Mouse (Mus musculus): ENCODE measurements around the gene Fam228b. TPM values are rescaled to one million over a fixed set of nuclear protein-coding genes. Genes with fewer than 3 reads are reported as not detected.
"Not testable (repeated sequence)": the region's sequence is repeated elsewhere in the genome, so short reads cannot be mapped to it uniquely, and the experiment has no call there.

Gene Fam228b
- polyA plus RNA-seq, 1 experiment: not detected

GRCm38 (mm10) chr12:4757060-4757459 is 12.0 kb downstream of the Fam228b start:
- TF ChIP-seq CTCF (IDR thresholded peaks at IDR 0.05; ENCODE audit: insufficient read depth, low read depth, low read length) (no peak), POLR2A (IDR thresholded peaks at IDR 0.05; ENCODE audit: insufficient read depth, low read depth, low read length) (no peak)
- no peak overlapping the region for H3K4me3 ChIP-seq (ENCODE audit: insufficient read depth, low read depth, low read length)
- H3K4me1 ChIP-seq (ENCODE audit: control insufficient read depth, insufficient read depth, low read length): no peaks in the 10 kb centered on the region
- H3K27ac ChIP-seq (ENCODE audit: insufficient read depth, low read depth, low read length): no peak overlapping the region
- WGBS: 83% methylated on average over 1 of the region's 1 CpGs

GRCm38 (mm10) chr12:4754451-4754850 is 14.6 kb downstream of the Fam228b start:
- not testable (repeated sequence) for H3K4me1 ChIP-seq (ENCODE audit: control insufficient read depth, insufficient read depth, low read length); H3K27ac ChIP-seq (ENCODE audit: insufficient read depth, low read depth, low read length); H3K4me3 ChIP-seq (ENCODE audit: insufficient read depth, low read depth, low read length)
- 94% methylated on average over 4 of the region's 4 CpGs for WGBS

GRCm38 (mm10) chr12:4744486-4744885 is 24.6 kb downstream of the Fam228b start:
- TF ChIP-seq POLR2A (IDR thresholded peaks at IDR 0.05; ENCODE audit: insufficient read depth, low read depth, low read length) (no peak), CTCF (IDR thresholded peaks at IDR 0.05; ENCODE audit: insufficient read depth, low read depth, low read length) (no peak)
- 81% methylated on average over 10 of the region's 10 CpGs for WGBS
- Histone ChIP-seq H3K4me3 (ENCODE audit: insufficient read depth, low read depth, low read length) (no peak overlapping the region), H3K27ac (ENCODE audit: insufficient read depth, low read depth, low read length) (no peak overlapping the region), H3K4me1 (ENCODE audit: control insufficient read depth, insufficient read depth, low read length) (no peaks in the 10 kb centered on the region)

GRCm38 (mm10) chr12:4742183-4742582 is 26.9 kb downstream of the Fam228b start:
- Histone ChIP-seq H3K4me1 (ENCODE audit: control insufficient read depth, insufficient read depth, low read length) (no peaks in the 10 kb centered on the region), H3K27ac (ENCODE audit: insufficient read depth, low read depth, low read length) (no peak overlapping the region), H3K4me3 (ENCODE audit: insufficient read depth, low read depth, low read length) (no peak overlapping the region)
- TF ChIP-seq POLR2A (IDR thresholded peaks at IDR 0.05; ENCODE audit: insufficient read depth, low read depth, low read length) (no peak), CTCF (IDR thresholded peaks at IDR 0.05; ENCODE audit: insufficient read depth, low read depth, low read length) (no peak)
- WGBS: 92% methylated on average over 3 of the region's 3 CpGs

GRCm38 (mm10) chr12:4740823-4741222 is 28.2 kb downstream of the Fam228b start:
- Histone ChIP-seq H3K27ac (ENCODE audit: insufficient read depth, low read depth, low read length) (no peak overlapping the region), H3K4me1 (ENCODE audit: control insufficient read depth, insufficient read depth, low read length) (no peaks in the 10 kb centered on the region), H3K4me3 (ENCODE audit: insufficient read depth, low read depth, low read length) (no peak overlapping the region)
- WGBS: 56% methylated on average over 7 of the region's 7 CpGs
- no peak for TF ChIP-seq CTCF (IDR thresholded peaks at IDR 0.05; ENCODE audit: insufficient read depth, low read depth, low read length)
- no peak for TF ChIP-seq POLR2A (IDR thresholded peaks at IDR 0.05; ENCODE audit: insufficient read depth, low read depth, low read length)

GRCm38 (mm10) chr12:4738031-4738576 is 31.0 kb downstream of the Fam228b start, which contains the start of gene Fam228a:
Gene Fam228a (minus strand): TSS chr12:4738430.
- H3K4me1 ChIP-seq (ENCODE audit: control insufficient read depth, insufficient read depth, low read length): no peaks in the 10 kb centered on the region
- no peak within 1 kb of the TSS for H3K4me3 ChIP-seq (ENCODE audit: insufficient read depth, low read depth, low read length)
- H3K27ac ChIP-seq (ENCODE audit: insufficient read depth, low read depth, low read length): no peak within 1 kb of the TSS
- no peak for TF ChIP-seq POLR2A (IDR thresholded peaks at IDR 0.05; ENCODE audit: insufficient read depth, low read depth, low read length)
- no peak for TF ChIP-seq CTCF (IDR thresholded peaks at IDR 0.05; ENCODE audit: insufficient read depth, low read depth, low read length)
- 91% methylated on average over 18 of the region's 18 CpGs for WGBS

DNA sequence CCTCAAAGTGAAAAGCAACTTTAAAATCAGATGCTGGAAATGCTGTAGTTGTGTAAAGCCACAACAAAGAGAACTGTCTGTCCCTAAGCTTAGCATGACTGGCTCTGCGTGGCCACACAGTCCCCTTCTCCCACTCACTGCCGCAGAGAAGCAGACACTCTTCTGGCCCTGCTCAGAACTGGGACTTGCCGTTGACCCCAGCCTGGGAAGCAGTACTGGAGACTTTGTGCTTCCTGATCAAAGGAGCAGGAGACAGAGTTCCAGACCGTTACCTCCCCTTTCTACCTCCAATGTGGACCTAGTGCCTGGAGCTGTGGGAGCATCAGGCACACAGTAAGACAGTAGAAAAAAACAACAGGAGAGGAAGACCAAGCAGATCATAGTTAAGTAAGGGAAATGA is 36.7 kb downstream of the Fam228b start:
- Histone ChIP-seq H3K4me1 (ENCODE audit: control insufficient read depth, insufficient read depth, low read length) (no peaks in the 10 kb centered on the region), H3K4me3 (ENCODE audit: insufficient read depth, low read depth, low read length) (no peak overlapping the region), H3K27ac (ENCODE audit: insufficient read depth, low read depth, low read length) (no peak overlapping the region)
- TF ChIP-seq CTCF (IDR thresholded peaks at IDR 0.05; ENCODE audit: insufficient read depth, low read depth, low read length) (no peak), POLR2A (IDR thresholded peaks at IDR 0.05; ENCODE audit: insufficient read depth, low read depth, low read length) (no peak)
- 81% methylated on average over 4 of the region's 4 CpGs for WGBS

DNA sequence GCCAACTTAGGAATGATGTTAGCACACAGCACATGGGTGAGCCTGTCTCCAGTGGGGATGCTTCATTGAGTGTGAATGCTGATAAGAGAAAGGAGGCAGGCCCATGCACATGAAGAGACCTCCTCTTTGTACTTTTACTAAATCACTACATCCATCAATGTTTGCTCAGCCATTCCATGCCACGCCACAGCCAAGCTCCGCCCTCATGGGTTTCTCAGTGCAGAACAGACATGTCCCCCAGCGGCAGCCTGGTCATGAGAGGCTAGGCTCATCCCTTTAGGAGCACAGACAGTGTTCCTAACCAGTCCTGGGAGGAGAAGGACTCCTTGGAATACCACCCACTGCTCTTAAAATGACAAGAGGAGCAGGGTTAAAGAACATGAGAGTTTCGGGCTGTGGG is 37.4 kb downstream of the Fam228b start:
- TF ChIP-seq POLR2A (IDR thresholded peaks at IDR 0.05; ENCODE audit: insufficient read depth, low read depth, low read length): no peak
- TF ChIP-seq CTCF (IDR thresholded peaks at IDR 0.05; ENCODE audit: insufficient read depth, low read depth, low read length): no peak
- Histone ChIP-seq H3K27ac (ENCODE audit: insufficient read depth, low read depth, low read length) (no peak overlapping the region), H3K4me1 (ENCODE audit: control insufficient read depth, insufficient read depth, low read length) (no peaks in the 10 kb centered on the region), H3K4me3 (ENCODE audit: insufficient read depth, low read depth, low read length) (no peak overlapping the region)
- 82% methylated on average over 4 of the region's 4 CpGs for WGBS

DNA sequence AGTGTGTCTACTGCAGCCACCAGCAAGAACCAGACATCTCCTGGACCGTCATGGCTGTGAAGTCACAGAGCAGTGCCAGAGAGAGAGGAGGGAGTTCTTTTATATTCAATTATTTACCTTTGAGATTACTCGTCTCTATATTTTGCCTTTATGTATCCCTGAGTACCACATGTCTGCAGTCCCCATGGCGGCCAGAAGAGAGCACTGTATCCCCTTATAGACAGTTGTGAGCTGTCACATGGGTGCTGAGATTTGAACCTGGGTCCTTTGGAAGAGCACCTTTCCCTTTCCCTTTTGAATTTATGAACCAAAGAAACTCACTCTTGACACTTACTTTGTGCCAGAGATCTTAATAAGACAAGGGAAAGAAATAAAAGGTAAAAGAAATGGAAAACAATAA is 39.9 kb downstream of the Fam228b start:
- H3K4me3 ChIP-seq (ENCODE audit: insufficient read depth, low read depth, low read length): no peak overlapping the region
- 93% methylated on average over 3 of the region's 3 CpGs for WGBS
- H3K4me1 ChIP-seq (ENCODE audit: control insufficient read depth, insufficient read depth, low read length): no peaks in the 10 kb centered on the region
- H3K27ac ChIP-seq (ENCODE audit: insufficient read depth, low read depth, low read length): no peak overlapping the region
- no peak for TF ChIP-seq POLR2A (IDR thresholded peaks at IDR 0.05; ENCODE audit: insufficient read depth, low read depth, low read length)
- TF ChIP-seq CTCF (IDR thresholded peaks at IDR 0.05; ENCODE audit: insufficient read depth, low read depth, low read length): no peak

Measured in olfactory bulb, adult 2 months (tissue).